Mouse (Mus musculus) embryonic facial prominence, embryonic 10.5 days (tissue): Measurements from ENCODE around the gene Gm28845. TPM values are rescaled to one million over a fixed set of nuclear protein-coding genes. Genes with fewer than 3 reads are reported as not detected.
"Not testable (repeated sequence)": the region's sequence is repeated elsewhere in the genome, so short reads cannot be mapped to it uniquely, and the experiment has no call there.

Source experiments
- DNase-seq: peaks from one replicate; pipeline ENCODE4 v3.0.0-alpha.2; 2017; ENCODE audit warnings: low spot score
- H3K27ac ChIP-seq: fragments of 300-500 bp; sonication (generic); replicated peaks from 2 replicates; pipeline ENCODE4 v1.5.1; 2016; ENCODE audit warnings: mild to moderate bottlenecking
- H3K27me3 ChIP-seq: fragments of 300-500 bp; sonication (generic); replicated peaks from 2 replicates; pipeline ENCODE4 v1.6.1; 2016; ENCODE audit warnings: low read depth, mild to moderate bottlenecking; ENCODE audit not compliant: poor library complexity, severe bottlenecking
- H3K36me3 ChIP-seq: fragments of 300-500 bp; sonication (generic); replicated peaks from 2 replicates; pipeline ENCODE4 v1.6.1; 2016; ENCODE audit warnings: mild to moderate bottlenecking, moderate library complexity
- H3K4me1 ChIP-seq: fragments of 300-500 bp; sonication (generic); 2 replicates; pipeline ENCODE4 v1.6.1; 2016
- H3K4me3 ChIP-seq: fragments of 300-500 bp; sonication (generic); 2 replicates; pipeline ENCODE4 v1.5.1; 2016; ENCODE audit warnings: mild to moderate bottlenecking, moderate library complexity
- H3K9me3 ChIP-seq: fragments of 300-500 bp; sonication (generic); 2 replicates; pipeline ENCODE4 v1.6.1; 2016; ENCODE audit warnings: mild to moderate bottlenecking
- WGBS: fragments of 180-500 bp; shearing (Covaris S2); methylation state at CpG from one replicate; pipeline ENCODE4 v1.1.7; 2016; 5-methylcytosine and 5-hydroxymethylcytosine counted together
- polyA plus RNA-seq: library from polyadenylated mRNA; unstranded; fragments of >200 nt; fragmentation: Nextera tagmentation; extraction: Ambion mirVana; gene quantifications from 2 replicates; pipeline ENCODE4 v1.2.1, GENCODE M21; 2016

The Gm28845 gene
- polyA plus RNA-seq, 1 experiment from 2014 or later: not detected

DNA sequence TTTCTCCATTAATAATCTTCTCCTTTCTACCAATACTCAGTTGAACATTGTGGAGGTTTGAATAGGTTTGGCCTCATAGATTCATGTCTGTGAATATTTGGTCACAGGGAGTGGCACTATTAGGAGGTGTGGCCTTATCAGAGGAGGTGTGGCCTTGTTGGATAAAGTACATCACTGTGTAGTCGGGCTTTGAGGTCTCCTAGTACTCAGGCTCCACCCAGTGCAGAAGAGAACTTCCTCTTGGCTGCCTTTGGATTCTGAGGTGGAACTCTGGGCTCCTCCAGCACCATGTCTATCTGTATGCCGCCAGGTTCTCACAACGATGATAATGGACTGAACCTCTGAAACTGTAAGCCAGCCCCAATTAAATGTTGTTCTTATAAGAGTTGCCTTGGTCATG lies 22.4 kb downstream of the Gm28845 start:
- Histone ChIP-seq H3K27me3 (no peaks in the 10 kb centered on the region), H3K9me3 (no peaks in the 10 kb centered on the region), H3K4me3 (no peak overlapping the region), H3K4me1 (no peaks in the 10 kb centered on the region), H3K36me3 (no peaks in the 10 kb centered on the region), H3K27ac (no peak overlapping the region)
- 90% methylated on average over 3 of the region's 3 CpGs for WGBS
- no peak for DNase-seq

DNA sequence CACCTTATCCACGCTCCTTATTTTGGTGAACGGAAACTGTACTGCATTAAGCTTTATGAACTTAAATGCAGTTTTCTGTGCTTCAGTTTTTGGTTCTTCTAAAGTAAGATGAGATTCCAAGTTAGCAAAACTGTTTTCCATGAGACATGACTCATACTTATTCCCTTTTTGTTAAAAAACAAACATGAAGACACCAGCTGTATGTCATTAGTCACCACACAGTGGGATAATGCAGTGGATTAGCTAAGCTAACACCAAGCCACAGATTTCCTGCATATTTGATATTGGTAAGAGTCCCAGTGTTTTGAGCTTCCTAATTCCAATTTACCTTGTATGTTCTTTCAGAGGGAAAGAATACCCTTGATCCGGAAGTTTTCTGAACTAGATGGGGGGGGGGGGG lies 27.8 kb downstream of the Gm28845 start:
- WGBS: 91% methylated on average over 3 of the region's 3 CpGs
- H3K9me3 ChIP-seq: no peaks in the 10 kb centered on the region
- no peaks in the 10 kb centered on the region for H3K36me3 ChIP-seq
- no peak for DNase-seq
- H3K27ac ChIP-seq: no peak overlapping the region
- no peak overlapping the region for H3K4me3 ChIP-seq
- H3K27me3 ChIP-seq: no peaks in the 10 kb centered on the region
- H3K4me1 ChIP-seq: no peaks in the 10 kb centered on the region

DNA sequence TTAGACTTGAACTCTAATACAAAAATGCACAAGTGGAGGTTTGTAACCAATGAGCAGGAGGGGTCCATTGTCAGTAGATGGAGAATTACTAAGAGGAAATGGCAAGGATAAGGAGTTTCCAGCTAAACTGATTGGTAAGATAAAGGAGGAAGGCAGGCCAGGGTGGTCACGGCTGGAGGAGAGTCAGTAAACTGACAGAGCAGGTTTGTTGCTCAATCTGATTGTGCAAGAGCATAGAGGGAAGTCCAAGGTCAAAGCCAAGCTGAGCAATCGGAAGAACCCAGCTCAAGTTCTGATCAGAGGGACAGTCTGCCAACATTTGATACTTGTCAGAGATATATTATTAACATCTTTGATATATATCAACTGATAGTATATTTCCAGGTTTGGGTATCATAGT lies 29.0 kb downstream of the Gm28845 start:
- no peaks in the 10 kb centered on the region for H3K4me1 ChIP-seq
- no peak overlapping the region for H3K27ac ChIP-seq
- WGBS: 79% methylated on average over 2 of the region's 2 CpGs
- no peak overlapping the region for H3K4me3 ChIP-seq
- no peaks in the 10 kb centered on the region for H3K27me3 ChIP-seq
- no peaks in the 10 kb centered on the region for H3K36me3 ChIP-seq
- no peaks in the 10 kb centered on the region for H3K9me3 ChIP-seq
- DNase-seq: no peak

- Histone ChIP-seq H3K4me1 (no peaks in the 10 kb centered on the region), H3K27me3 (no peaks in the 10 kb centered on the region), H3K9me3 (no peaks in the 10 kb centered on the region), H3K36me3 (no peaks in the 10 kb centered on the region), H3K4me3 (no peak overlapping the region), H3K27ac (no peak overlapping the region)
- 76% methylated on average over 6 of the region's 6 CpGs for WGBS
- DNase-seq: no peak
Observed at GRCm38 (mm10) chr1:65088567-65089356, 30.6 kb downstream of the Gm28845 start.

GRCm38 (mm10) chr1:65082188-65082587 lies 37.2 kb downstream of the Gm28845 start, which contains the start of gene Crygb:
Gene Crygb (minus strand): TSS chr1:65082288.
- Histone ChIP-seq H3K9me3 (no peaks in the 10 kb centered on the region), H3K4me1 (peaks cover 5% of the 10 kb centered on the region), H3K36me3 (no peaks in the 10 kb centered on the region), H3K27ac (no peak within 1 kb of the TSS), H3K4me3 (no peak within 1 kb of the TSS), H3K27me3 (no peaks in the 10 kb centered on the region)
- DNase-seq: no peak
- WGBS: 30% methylated on average over 7 of the region's 7 CpGs

DNA sequence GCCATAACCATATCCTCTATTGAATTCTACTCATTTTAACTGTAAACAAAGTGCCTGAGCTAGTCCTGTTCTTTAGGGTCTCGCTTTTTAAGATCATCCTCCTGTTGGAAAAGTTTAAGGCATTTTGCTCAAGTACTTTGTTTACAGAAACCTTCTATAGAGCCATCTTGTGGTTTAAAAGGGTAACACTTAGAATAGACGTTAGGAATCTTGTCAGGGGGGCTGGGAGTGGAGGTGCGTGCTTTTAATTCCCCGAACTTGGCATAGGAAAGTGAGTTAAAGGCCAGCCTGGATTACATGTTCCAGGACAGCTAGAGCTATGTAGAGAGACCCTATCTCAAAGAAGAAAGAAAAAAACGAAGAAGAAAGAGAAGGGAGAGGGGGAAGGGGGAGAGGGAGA lies 43.8 kb downstream of the Gm28845 start:
- Histone ChIP-seq H3K4me1 (0 out of 2 replicates have a peak, but pooled peaks cover 3% of the 10 kb centered on the region), H3K36me3 (no peaks in the 10 kb centered on the region), H3K27ac (no peak overlapping the region), H3K9me3 (no peaks in the 10 kb centered on the region), H3K27me3 (no peaks in the 10 kb centered on the region), H3K4me3 (no peak overlapping the region)
- 21% methylated on average over 5 of the region's 5 CpGs for WGBS
- no peak for DNase-seq

DNA sequence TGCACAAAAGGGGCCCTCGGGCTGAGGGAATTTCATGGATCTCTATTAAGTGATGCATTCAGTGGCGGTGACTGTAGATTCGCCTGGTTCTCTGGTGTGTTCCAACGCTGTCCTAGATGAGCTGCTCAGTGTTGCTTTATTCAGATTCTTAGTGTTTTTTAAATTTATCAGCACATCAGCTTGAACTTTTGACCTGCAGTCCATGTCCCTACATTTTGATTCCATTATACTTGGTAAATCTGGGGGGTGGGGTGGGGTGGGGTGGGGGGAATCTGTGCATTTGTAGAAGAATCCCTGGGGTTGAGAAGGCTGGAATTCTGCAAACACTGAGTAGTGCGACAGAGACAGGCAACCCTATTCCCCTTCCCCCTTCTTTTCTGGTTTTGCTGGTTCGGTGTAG lies 45.8 kb downstream of the Gm28845 start, which contains the start of gene Crygc:
Gene Crygc, minus strand, starts transcription at position 101 of the 400 bp plus-strand sequence.
- H3K36me3 ChIP-seq: no peaks in the 10 kb centered on the region
- no peaks in the 10 kb centered on the region for H3K27me3 ChIP-seq
- H3K4me3 ChIP-seq: no peak within 1 kb of the TSS
- 0 out of 2 replicates have a peak, but pooled peaks cover 3% of the 10 kb centered on the region for H3K4me1 ChIP-seq
- H3K27ac ChIP-seq: no peak within 1 kb of the TSS
- 62% methylated on average over 6 of the region's 6 CpGs for WGBS
- no peaks in the 10 kb centered on the region for H3K9me3 ChIP-seq
- no peak for DNase-seq

- Histone ChIP-seq H3K36me3 (no peaks in the 10 kb centered on the region), H3K27ac (no peak overlapping the region), H3K4me1 (no peaks in the 10 kb centered on the region), H3K9me3 (no peaks in the 10 kb centered on the region), H3K4me3 (no peak overlapping the region), H3K27me3 (no peaks in the 10 kb centered on the region)
- DNase-seq: no peak
Observed at GRCm38 (mm10) chr1:65067842-65068241, 51.5 kb downstream of the Gm28845 start.

- no peak overlapping the region for H3K27ac ChIP-seq
- 86% methylated on average over 15 of the region's 15 CpGs for WGBS
- no peaks in the 10 kb centered on the region for H3K4me1 ChIP-seq
- no peaks in the 10 kb centered on the region for H3K9me3 ChIP-seq
- no peak for DNase-seq
- H3K36me3 ChIP-seq: no peaks in the 10 kb centered on the region
- no peaks in the 10 kb centered on the region for H3K27me3 ChIP-seq
- no peak overlapping the region for H3K4me3 ChIP-seq
Observed at GRCm38 (mm10) chr1:65064201-65064600, 55.2 kb downstream of the Gm28845 start.

DNA sequence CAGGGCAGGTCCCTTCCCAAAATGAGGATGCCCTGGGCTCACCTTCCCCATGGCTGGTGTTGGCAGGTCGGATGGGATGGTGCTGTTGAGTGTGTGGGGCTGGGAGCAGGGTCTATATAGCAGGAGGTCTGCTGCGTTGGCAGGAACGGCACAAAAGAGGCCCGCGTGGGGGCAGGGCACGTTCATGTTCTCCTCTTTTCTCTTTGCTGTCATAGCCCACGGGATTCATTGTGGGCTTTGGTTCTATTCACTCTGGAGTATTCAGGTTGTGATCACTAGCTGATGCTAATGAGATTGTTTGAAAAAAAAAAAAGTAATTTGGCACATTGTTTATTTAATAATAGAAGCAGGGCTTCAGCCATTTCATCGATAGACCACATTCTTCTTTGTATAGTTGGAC lies 56.0 kb downstream of the Gm28845 start, which contains the start of gene Crygd:
Gene Crygd, minus strand, starts transcription at position 101 of the 400 bp plus-strand sequence.
- 83% methylated on average over 8 of the region's 8 CpGs for WGBS
- Histone ChIP-seq H3K9me3 (no peaks in the 10 kb centered on the region), H3K27ac (no peak within 1 kb of the TSS), H3K4me3 (no peak within 1 kb of the TSS), H3K36me3 (no peaks in the 10 kb centered on the region), H3K4me1 (no peaks in the 10 kb centered on the region), H3K27me3 (no peaks in the 10 kb centered on the region)
- DNase-seq: no peak

GRCm38 (mm10) chr1:65052140-65052539 lies 67.2 kb downstream of the Gm28845 start:
- Histone ChIP-seq H3K36me3 (no peaks in the 10 kb centered on the region), H3K27me3 (no peaks in the 10 kb centered on the region; the same call in 1 of the 2 replicates), H3K27ac (no peak overlapping the region), H3K9me3 (0 out of 2 replicates have a peak, but pooled peaks cover 2% of the 10 kb centered on the region), H3K4me3 (no peak overlapping the region), H3K4me1 (peaks cover 15% of the 10 kb centered on the region)
- DNase-seq: no peak
- 29% methylated on average over 2 of the region's 2 CpGs for WGBS

DNA sequence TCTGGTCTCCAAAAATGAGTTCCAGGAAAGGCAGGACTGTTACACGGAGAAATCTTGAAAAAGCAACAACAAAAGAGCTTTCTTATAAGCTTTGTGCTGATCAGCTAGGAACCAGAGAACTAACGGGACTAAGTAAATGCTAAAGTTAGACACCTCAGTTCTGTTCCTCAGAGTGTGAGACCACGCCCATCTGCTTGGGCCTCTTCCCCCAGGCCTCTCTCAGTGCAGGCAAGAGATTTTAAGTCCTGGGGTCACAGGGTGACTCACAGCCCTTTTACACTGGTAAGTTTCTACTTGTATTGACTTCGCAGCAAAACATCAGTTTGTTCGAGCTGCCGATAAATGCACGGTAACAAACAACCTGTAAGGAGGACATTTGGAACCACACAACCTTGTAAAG lies 67.7 kb downstream of the Gm28845 start:
- DNase-seq: no peak
- H3K9me3 ChIP-seq: 0 out of 2 replicates have a peak, but pooled peaks cover 2% of the 10 kb centered on the region
- 57% methylated on average over 7 of the region's 7 CpGs for WGBS
- peaks cover 15% of the 10 kb centered on the region for H3K4me1 ChIP-seq
- H3K4me3 ChIP-seq: no peak overlapping the region
- no peak overlapping the region for H3K27ac ChIP-seq
- no peaks in the 10 kb centered on the region for H3K36me3 ChIP-seq
- H3K27me3 ChIP-seq: no peaks in the 10 kb centered on the region; the same call in 1 of the 2 replicates

DNA sequence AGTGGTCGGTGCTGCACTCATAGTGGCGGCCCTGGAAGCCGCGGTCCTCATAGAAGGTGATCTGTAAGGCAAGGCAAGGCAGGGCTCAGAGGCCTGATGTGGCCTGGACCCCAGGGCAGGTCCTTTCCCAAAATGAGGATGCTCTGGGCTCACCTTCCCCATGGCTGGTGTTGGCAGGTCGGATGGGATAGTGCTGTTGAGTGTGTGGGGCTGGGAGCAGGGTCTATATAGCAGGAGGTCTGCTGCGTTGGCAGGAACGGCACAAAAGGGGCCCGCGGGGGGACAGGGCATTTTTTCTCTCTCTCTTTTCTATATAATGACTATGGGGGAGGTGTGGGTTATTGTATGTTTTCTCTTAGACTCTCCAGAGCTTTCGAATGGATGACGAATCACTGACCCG lies 68.4 kb downstream of the Gm28845 start, which contains the start of gene Cryge:
Gene Cryge, minus strand, starts transcription at position 198 of the 400 bp plus-strand sequence.
- not testable (repeated sequence) for H3K27me3 ChIP-seq, H3K27ac ChIP-seq, H3K4me3 ChIP-seq, DNase-seq, H3K36me3 ChIP-seq, H3K9me3 ChIP-seq
- WGBS: 70% methylated on average over 12 of the region's 12 CpGs
- H3K4me1 ChIP-seq: peaks cover 15% of the 10 kb centered on the region
